Comparison of ENCODE assay signal across 10 mouse cellular contexts in genomic region chr2:107183066-107183465, GRCm38 (mm10).
"Had no signal": no experiment of that assay in that cellular context is flagged by ENCODE, and none has a peak within 500 bp of the region (broad histone marks: within the 10 kb centered on the region; RNA-seq: fewer than 3 reads in every experiment).

No protein-coding gene starts in this region.

- DNase-seq: kidney, postnatal 10 days; kidney, postnatal 36 days; left cerebral cortex, postnatal 4 days; liver, postnatal 0 days; lung, embryonic 14.5 days; right cerebral cortex, adult 18-20 months; right cerebral cortex, postnatal 14 days; right cerebral cortex, postnatal 4 days; spleen, adult 18-20 months; thymus, postnatal 25 days had no signal
